Mouse (Mus musculus): ENCODE measurements around the gene Pdlim1.

Pdlim1 gene

DNA sequence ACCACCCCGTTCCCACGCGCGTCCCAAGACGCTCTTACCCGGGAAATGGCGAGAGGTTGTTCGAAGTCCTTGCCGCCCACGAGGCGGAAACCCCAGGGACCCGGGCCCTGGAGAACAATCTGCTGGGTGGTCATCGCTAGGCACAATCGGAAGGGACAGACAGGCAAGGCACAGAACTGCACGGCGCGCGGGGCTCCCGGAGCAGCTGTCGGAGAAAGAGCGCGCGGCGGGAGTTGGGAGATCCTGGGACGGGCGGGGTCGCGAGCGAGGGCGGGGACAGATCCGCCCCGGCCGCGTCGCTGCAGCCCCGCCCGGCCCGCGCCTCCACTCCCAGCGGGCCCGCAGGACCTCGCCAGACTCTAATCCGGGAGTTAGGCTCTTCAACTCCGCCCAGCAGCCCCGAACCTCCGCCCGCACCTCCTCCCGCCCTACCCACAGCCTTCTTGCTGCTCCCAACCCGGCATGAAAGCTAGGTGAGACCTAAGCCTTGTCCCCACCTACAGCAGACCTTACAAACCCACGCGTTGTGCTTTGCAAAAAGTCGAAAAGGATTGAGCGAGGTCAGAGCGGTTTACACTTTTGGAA is at the start of gene Pdlim1:
Pdlim1 (minus strand) TSS at position 535 of the 585 bp plus-strand sequence.
- Histone ChIP-seq H3K27me3 (ENCODE audit: control insufficient read depth, insufficient read depth, low read length, poor library complexity, severe bottlenecking) (no peaks in the 10 kb centered on the region), H3K36me3 (ENCODE audit: control insufficient read depth, insufficient read depth, low read length, poor library complexity, severe bottlenecking) (no peaks in the 10 kb centered on the region)
- peak; percentile 44 for DNase-seq (ENCODE audit: low read depth, low spot score)

DNA sequence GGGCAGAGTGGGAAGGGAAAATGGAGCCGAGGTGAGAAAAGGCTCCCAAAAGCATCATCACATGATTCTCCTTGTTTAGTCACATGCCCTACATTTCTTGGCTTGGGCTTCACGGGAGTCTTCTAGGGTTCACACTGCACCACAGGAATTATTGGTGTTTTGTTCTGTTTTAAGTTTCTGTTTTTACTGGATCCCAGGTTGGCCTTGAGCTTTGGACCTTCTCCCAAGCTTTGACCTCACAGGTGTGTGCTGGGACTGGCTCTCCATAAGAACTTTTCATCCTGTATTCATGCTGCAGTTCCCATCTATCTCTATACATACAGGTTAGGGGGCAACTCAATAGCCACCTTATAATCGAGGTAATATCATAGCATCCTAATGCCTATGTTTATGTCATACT is 47.6 kb upstream of the Pdlim1 start:
- H3K27me3 ChIP-seq (ENCODE audit: control insufficient read depth, insufficient read depth, low read length, poor library complexity, severe bottlenecking) = no peaks in the 10 kb centered on the region
- H3K36me3 ChIP-seq (ENCODE audit: control insufficient read depth, insufficient read depth, low read length, poor library complexity, severe bottlenecking) = no peaks in the 10 kb centered on the region
- DNase-seq (ENCODE audit: low read depth, low spot score) = no peak

DNA sequence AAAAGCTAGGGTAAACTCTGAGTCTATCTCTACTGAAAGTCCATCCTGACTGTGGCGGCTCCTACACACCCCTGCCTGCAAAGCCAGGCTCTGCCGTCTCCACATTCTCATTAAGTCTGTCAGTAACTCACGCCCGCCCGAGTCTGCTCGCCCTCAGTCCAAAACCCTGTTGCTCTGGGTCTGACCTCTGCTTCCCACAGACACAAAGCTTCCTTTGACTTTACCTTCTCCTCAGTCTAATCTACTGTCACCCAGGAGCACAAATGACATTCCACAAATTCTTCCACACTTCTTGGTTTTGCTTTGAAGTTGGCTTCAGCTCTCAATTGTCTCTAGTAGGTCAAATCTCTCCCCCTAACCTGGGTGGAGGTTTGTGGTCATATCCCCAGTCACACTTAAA is 46.9 kb upstream of the Pdlim1 start:
- Histone ChIP-seq H3K36me3 (ENCODE audit: control insufficient read depth, insufficient read depth, low read length, poor library complexity, severe bottlenecking) (no peaks in the 10 kb centered on the region), H3K27me3 (ENCODE audit: control insufficient read depth, insufficient read depth, low read length, poor library complexity, severe bottlenecking) (no peaks in the 10 kb centered on the region)
- no peak for DNase-seq (ENCODE audit: low read depth, low spot score)

DNA sequence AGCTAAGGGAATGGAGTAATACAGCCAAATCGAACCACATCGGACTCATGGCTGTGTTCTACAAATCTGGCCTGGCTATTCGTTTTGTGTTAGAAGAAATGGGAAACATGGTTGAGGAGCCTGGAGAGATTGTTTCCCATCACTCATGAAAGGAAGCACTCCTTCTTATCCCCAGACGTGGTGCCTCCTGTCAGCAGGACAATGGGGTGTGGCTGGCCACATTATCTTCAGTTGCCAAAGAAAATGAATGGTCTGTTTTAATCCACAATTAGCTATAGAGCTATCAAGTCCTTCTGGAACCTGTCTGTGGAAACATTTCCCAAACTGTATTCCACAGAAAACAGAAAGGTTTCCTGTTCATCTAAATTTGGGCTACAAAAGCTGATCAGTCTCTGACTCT is 45.4 kb upstream of the Pdlim1 start:
- no peak for DNase-seq (ENCODE audit: low read depth, low spot score)
- H3K36me3 ChIP-seq (ENCODE audit: control insufficient read depth, insufficient read depth, low read length, poor library complexity, severe bottlenecking) = no peaks in the 10 kb centered on the region
- no peaks in the 10 kb centered on the region for H3K27me3 ChIP-seq (ENCODE audit: control insufficient read depth, insufficient read depth, low read length, poor library complexity, severe bottlenecking)

DNA sequence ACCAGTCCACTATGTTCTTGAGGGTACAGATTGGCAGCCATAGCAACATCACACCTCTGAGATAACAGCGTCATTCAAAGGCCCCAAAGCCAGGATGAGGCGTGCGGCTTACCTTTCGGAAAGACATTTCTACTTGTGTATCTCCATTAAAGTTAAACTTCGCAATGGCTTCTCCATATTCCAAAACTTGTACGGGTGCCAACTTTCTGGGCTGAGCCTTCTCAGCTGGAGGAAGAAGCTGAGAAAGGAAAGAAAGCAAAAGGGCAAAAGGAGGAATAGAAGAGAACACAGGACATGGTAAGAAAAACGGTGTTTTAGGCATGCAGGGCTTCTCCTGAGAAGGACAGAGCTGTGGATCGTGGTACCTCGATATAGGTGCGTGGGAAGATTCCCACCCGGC is 42.6 kb upstream of the Pdlim1 start:
- DNase-seq (ENCODE audit: low read depth, low spot score) = no peak
- H3K36me3 ChIP-seq (ENCODE audit: control insufficient read depth, insufficient read depth, low read length, poor library complexity, severe bottlenecking) = no peaks in the 10 kb centered on the region
- no peaks in the 10 kb centered on the region for H3K27me3 ChIP-seq (ENCODE audit: control insufficient read depth, insufficient read depth, low read length, poor library complexity, severe bottlenecking)

DNA sequence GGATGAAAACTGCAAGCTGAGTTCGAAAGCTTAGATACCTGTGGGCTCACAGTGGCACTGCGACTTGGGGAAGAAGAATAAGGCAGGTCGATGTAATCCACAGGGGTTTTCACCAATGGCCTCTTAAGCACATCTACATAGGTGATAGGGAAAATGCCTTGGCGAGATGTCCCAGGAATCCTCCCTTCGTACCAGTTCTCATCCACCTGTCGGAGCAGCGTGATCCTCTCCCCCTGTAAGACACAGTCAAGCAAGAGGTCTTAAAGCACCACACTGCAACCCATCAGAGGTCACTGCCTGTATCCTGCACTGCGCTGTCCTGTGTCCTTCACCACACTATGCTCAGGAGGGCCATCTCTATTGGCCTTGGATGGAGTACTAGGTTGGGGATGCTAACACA is 40.0 kb upstream of the Pdlim1 start:
- Histone ChIP-seq H3K27me3 (ENCODE audit: control insufficient read depth, insufficient read depth, low read length, poor library complexity, severe bottlenecking) (no peaks in the 10 kb centered on the region), H3K36me3 (ENCODE audit: control insufficient read depth, insufficient read depth, low read length, poor library complexity, severe bottlenecking) (no peaks in the 10 kb centered on the region)
- no peak for DNase-seq (ENCODE audit: low read depth, low spot score)

DNA sequence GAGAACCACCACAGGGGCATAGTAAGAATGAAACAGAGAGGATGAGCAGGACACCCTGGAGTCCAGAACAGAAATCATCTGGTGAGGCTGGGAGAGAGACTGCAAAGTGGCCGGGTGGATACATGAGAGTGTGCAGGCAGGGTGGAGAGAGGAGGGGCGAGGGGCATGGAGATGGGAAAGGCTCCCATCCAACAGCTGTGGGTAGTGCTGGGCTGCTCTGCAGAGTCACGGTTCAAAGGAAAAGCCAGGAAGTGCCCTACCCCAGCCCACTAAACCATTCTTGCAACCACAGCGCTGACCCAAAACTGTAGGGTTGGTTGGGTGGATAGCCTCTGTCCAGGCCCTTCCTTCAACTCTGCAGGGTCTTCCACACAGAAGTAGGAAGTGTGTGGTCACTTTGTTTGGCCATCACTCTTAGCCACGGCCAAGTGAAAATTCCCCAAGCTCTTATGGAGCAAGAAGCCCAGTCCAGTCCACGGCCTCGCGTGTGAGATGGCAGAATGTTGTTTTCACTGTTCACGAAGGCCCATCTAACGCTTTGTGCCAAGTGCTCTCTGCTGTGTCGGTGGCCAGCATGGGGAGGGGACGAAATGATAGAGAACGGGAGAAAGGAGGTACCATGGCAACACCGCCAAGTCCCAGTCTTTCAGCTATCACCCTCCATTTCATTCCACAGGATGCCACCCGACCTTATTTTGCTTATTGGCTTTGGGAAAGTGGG is 38.9 kb upstream of the Pdlim1 start:
- Histone ChIP-seq H3K27me3 (ENCODE audit: control insufficient read depth, insufficient read depth, low read length, poor library complexity, severe bottlenecking) (no peaks in the 10 kb centered on the region), H3K36me3 (ENCODE audit: control insufficient read depth, insufficient read depth, low read length, poor library complexity, severe bottlenecking) (no peaks in the 10 kb centered on the region)
- DNase-seq (ENCODE audit: low read depth, low spot score) = no peak

DNA sequence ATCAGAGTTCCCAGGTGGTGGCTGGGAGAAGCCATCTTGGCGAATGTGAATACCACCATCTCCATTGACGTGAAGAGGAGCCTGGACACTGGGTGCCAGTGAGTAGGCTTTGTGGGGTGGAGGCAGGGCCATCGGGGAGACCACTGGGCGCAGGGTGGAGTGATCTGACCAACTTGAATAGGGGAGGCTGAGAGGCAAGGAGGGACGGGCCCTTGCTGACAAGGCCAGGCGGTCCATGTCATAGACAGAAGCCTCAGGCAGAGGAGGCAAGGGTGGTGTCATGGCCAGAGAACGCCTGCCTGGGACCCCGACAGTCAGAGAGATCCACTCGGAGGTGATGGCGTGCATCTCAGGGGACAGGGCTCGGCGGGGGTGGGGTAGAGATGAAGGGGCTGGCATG is 38.3 kb upstream of the Pdlim1 start:
- Histone ChIP-seq H3K36me3 (ENCODE audit: control insufficient read depth, insufficient read depth, low read length, poor library complexity, severe bottlenecking) (no peaks in the 10 kb centered on the region), H3K27me3 (ENCODE audit: control insufficient read depth, insufficient read depth, low read length, poor library complexity, severe bottlenecking) (no peaks in the 10 kb centered on the region)
- DNase-seq (ENCODE audit: low read depth, low spot score) = no peak

DNA sequence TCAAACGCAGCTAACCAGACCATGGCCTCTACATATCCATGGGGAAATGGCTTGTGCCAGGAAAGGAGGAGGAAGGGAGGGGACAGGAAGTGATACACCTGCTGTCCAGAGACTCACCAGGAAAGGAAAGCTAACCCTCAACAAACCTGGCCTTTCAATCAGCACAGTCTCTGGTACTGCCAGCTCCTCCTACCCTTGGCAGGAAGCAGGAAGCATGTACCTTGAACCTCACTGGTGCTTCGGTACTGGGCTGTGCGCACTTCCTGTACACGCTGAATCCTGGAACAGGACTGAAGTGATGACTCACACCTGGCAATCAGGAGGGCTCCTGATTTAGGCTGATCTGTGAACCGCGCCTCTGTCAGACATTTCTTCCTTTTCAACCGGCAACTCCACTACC is 35.9 kb upstream of the Pdlim1 start:
- no peaks in the 10 kb centered on the region for H3K36me3 ChIP-seq (ENCODE audit: control insufficient read depth, insufficient read depth, low read length, poor library complexity, severe bottlenecking)
- no peaks in the 10 kb centered on the region for H3K27me3 ChIP-seq (ENCODE audit: control insufficient read depth, insufficient read depth, low read length, poor library complexity, severe bottlenecking)
- DNase-seq (ENCODE audit: low read depth, low spot score) = no peak

DNA sequence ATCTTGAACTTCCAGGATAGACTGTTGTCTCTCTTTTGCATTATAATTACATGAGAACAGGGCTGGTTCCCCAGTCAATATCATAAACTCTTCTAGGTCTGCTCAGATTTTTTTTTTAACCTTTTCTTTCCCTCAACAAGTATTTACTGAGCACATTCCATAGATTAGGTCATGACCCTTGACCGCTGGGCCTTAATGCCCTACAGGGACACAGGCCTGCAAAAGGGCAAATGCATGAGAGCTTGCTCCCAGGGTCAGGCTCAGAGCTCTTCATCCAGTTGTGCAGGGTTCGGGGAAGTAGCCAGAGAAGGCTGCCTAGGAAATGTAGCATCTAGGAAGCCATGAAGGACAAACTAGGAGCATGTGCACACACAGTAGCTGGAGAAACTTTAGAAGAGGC is 35.0 kb upstream of the Pdlim1 start:
- Histone ChIP-seq H3K27me3 (ENCODE audit: control insufficient read depth, insufficient read depth, low read length, poor library complexity, severe bottlenecking) (no peaks in the 10 kb centered on the region), H3K36me3 (ENCODE audit: control insufficient read depth, insufficient read depth, low read length, poor library complexity, severe bottlenecking) (no peaks in the 10 kb centered on the region)
- no peak for DNase-seq (ENCODE audit: low read depth, low spot score)

DNA sequence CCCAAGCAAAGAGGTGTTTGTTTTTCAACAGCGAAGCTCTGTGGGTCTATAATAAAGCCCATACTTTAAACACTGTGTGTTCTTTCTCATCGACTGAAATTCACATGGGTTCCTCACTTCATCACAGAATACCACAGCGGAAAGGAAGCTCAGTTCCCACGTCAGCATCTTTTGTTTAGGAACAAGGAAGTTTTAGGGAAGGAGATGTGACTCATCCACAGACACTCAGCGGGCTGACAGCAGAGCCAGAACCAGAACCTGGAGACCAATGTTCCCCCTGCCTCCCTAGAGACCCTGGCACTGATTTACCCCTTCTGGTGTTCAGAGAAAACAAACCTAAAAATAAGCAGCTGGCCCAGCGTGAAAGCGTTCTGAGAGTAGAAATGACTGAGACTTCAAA is 33.8 kb upstream of the Pdlim1 start:
- no peaks in the 10 kb centered on the region for H3K27me3 ChIP-seq (ENCODE audit: control insufficient read depth, insufficient read depth, low read length, poor library complexity, severe bottlenecking)
- no peaks in the 10 kb centered on the region for H3K36me3 ChIP-seq (ENCODE audit: control insufficient read depth, insufficient read depth, low read length, poor library complexity, severe bottlenecking)
- DNase-seq (ENCODE audit: low read depth, low spot score) = no peak

DNA sequence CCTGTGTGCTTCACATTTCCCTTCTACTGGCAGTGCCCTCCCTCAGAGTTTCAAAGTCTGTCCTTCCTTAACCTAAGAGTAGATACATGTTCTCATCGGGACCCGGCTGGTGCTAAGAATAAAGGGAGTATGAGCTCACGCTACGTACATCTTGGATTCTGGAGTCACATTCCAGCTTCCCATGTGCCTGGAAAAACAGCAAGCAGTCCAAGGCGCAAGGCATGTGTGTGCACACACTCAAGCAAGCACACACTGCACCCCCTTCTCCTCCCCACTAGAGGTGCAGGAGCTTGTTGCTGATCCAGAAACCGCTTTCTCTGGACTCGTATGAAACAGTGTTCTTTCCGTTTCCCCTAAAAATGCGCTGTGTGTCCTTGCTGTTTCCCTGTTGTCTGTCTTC is 31.3 kb upstream of the Pdlim1 start:
- no peaks in the 10 kb centered on the region for H3K27me3 ChIP-seq (ENCODE audit: control insufficient read depth, insufficient read depth, low read length, poor library complexity, severe bottlenecking)
- no peaks in the 10 kb centered on the region for H3K36me3 ChIP-seq (ENCODE audit: control insufficient read depth, insufficient read depth, low read length, poor library complexity, severe bottlenecking)
- DNase-seq (ENCODE audit: low read depth, low spot score) = no peak

DNA sequence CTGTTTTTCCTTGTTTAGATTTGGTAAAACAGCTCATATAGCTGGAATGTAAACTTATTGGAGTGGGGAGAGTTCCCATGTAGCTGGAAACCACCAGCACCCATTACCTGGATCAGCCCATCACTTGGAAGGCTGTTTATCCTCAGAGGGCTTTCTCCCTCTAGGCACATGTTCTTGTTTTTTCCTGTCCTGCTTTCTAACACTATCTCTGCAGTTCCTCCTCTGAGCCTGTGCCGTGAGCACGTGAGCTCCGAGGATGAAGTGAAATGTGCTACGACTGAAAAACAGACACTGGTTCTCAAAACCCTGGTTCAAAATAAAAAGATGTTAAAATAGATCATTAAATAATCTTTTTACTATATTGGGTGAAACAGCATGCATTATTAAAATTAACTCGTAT is 30.8 kb upstream of the Pdlim1 start:
- no peaks in the 10 kb centered on the region for H3K36me3 ChIP-seq (ENCODE audit: control insufficient read depth, insufficient read depth, low read length, poor library complexity, severe bottlenecking)
- no peaks in the 10 kb centered on the region for H3K27me3 ChIP-seq (ENCODE audit: control insufficient read depth, insufficient read depth, low read length, poor library complexity, severe bottlenecking)
- no peak for DNase-seq (ENCODE audit: low read depth, low spot score)

DNA sequence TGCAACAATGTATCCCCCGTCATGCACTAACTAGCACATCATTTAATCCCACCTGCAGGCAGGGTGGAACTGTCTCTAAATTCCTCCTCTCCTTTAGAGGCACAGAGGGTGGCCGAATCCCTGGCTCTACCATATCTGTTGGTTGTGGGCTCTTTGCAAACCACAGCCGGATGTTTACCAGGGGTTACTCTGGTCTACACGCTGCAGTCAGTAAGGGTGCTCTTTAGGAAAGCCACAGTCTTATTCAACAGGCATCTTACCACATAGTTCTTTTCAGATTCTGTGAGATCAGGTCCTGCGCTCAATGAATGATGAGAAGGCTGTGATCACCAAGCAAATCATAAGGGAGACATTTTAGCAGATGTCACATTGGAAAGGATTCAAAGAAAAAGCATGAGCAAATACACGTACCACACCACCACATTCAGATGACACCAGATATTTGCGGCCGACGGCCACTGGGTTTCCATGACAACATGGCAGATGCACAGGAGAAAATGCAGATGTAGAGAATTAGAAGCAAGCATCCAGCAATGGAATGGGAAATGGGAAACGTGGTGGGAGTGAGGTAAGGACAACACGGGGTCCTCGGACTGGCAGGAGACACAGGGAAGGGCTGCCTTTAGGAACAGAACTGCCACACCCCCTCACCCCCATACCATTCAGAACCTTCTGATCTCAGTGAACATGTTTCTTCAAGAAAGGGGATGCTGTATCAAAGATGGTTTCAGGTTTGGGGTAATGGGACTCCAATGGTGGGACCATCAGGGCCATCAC is 28.5 kb upstream of the Pdlim1 start:
- Histone ChIP-seq H3K27me3 (ENCODE audit: control insufficient read depth, insufficient read depth, low read length, poor library complexity, severe bottlenecking) (no peaks in the 10 kb centered on the region), H3K36me3 (ENCODE audit: control insufficient read depth, insufficient read depth, low read length, poor library complexity, severe bottlenecking) (no peaks in the 10 kb centered on the region)
- no peak for DNase-seq (ENCODE audit: low read depth, low spot score)

DNA sequence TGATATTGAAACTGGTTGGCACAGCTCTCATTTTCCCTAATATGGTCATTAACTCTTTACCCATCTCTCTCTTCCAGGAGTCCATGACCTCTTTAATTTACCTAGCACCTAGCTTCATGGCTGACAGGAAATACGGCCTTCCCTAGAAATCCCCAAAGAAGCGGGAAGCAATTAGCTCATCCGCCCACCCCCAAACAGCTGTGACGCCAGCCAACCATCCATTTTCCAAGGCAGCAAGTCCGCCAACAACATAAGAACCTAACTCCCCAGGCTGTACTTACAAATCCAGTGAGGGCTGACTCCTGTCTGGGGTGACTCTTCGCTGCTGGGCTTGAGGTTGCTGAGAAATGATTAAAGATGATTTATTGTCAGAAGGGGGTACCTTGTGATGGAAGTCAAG is 27.5 kb upstream of the Pdlim1 start:
- Histone ChIP-seq H3K36me3 (ENCODE audit: control insufficient read depth, insufficient read depth, low read length, poor library complexity, severe bottlenecking) (no peaks in the 10 kb centered on the region), H3K27me3 (ENCODE audit: control insufficient read depth, insufficient read depth, low read length, poor library complexity, severe bottlenecking) (no peaks in the 10 kb centered on the region)
- no peak for DNase-seq (ENCODE audit: low read depth, low spot score)
